Mouse (Mus musculus): ENCODE results near the gene Ptpa. TPM values are rescaled to one million over a fixed set of nuclear protein-coding genes. Genes with fewer than 3 reads are reported as not detected.

The Ptpa gene
- polyA plus RNA-seq, 1 experiment from 2014 or later, result 82.6 TPM

- H3K4me1 ChIP-seq (ENCODE audit: control insufficient read depth, insufficient read depth, low read length), result peaks cover 17% of the 10 kb centered on the region
- peak overlapping the region; percentile 97 for H3K27ac ChIP-seq (ENCODE audit: low read length)
- no peaks in the 10 kb centered on the region for H3K36me3 ChIP-seq (ENCODE audit: control insufficient read depth, insufficient read depth, low read length)
- peak overlapping the region; percentile 98 for H3K4me3 ChIP-seq (ENCODE audit: low read depth, low read length)
- H3K9me3 ChIP-seq (ENCODE audit: control insufficient read depth, low read depth, low read length), result no peaks in the 10 kb centered on the region
- H3K9ac ChIP-seq (replicated peaks; ENCODE audit: low read depth, low read length), result peak overlapping the region; percentile 99
- 0% methylated on average over 60 of the region's 60 CpGs for WGBS
- no peaks in the 10 kb centered on the region for H3K27me3 ChIP-seq (ENCODE audit: control insufficient read depth, insufficient read depth, low read length)
- ATAC-seq (ENCODE audit: insufficient number of reproducible peaks, insufficient read depth, low FRiP score, low read depth), result no peak
- H3K4me2 ChIP-seq (replicated peaks; ENCODE audit: low read depth, low read length), result peak overlapping the region; percentile 98
Measured at GRCm38 (mm10) chr2:30472731-30473351, 57.0 kb downstream of the Ptpa start.

- H3K9ac ChIP-seq (replicated peaks; ENCODE audit: low read depth, low read length), result peak overlapping the region; percentile 99
- H3K4me3 ChIP-seq (ENCODE audit: low read depth, low read length), result peak overlapping the region; percentile 98
- H3K27ac ChIP-seq (ENCODE audit: low read length), result peak overlapping the region; percentile 97
- H3K4me1 ChIP-seq (ENCODE audit: control insufficient read depth, insufficient read depth, low read length), result peaks cover 17% of the 10 kb centered on the region
- peak; percentile 1; the same call in 1 of the 2 replicates for ATAC-seq (ENCODE audit: insufficient number of reproducible peaks, insufficient read depth, low FRiP score, low read depth)
- WGBS, result under 1% methylated on average over 59 of the region's 80 CpGs
- peak overlapping the region; percentile 98 for H3K4me2 ChIP-seq (replicated peaks; ENCODE audit: low read depth, low read length)
- H3K27me3 ChIP-seq (ENCODE audit: control insufficient read depth, insufficient read depth, low read length), result no peaks in the 10 kb centered on the region
- H3K36me3 ChIP-seq (ENCODE audit: control insufficient read depth, insufficient read depth, low read length), result no peaks in the 10 kb centered on the region
- no peaks in the 10 kb centered on the region for H3K9me3 ChIP-seq (ENCODE audit: control insufficient read depth, low read depth, low read length)
Measured at GRCm38 (mm10) chr2:30473431-30474031, 57.7 kb downstream of the Ptpa start.

DNA sequence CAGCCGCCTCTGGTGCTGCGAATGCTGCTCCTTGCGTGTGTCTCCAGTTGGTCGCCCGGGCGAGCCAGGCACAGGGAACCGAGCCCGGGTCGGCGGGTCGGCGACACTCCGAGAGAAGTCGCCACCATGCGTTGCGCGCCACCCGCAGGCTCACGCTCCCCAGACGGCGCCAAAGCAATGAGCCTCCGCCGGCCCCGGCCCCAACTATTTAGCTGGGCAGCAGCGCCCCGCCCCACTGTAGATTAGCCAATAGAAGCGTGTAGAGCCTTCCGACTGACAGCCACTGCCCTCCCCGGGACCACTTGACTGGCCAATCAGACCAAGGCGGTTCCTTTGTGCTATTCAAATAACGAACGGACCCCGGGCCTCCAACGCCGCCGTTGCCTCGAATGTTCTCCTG, 58.2 kb downstream of the Ptpa start, which contains the start of gene Ier5l:
Ier5l (minus strand) TSS at position 181 of the 400 bp plus-strand sequence.
- H3K4me3 ChIP-seq (ENCODE audit: low read depth, low read length), result peak within 1 kb of the TSS; percentile 98
- WGBS, result under 1% methylated on average over 34 of the region's 37 CpGs

GRCm38 (mm10) chr2:30474776-30475175, 58.9 kb downstream of the Ptpa start:
- 0 out of 2 replicates have a peak overlapping the region, but pooled peaks have one; percentile 97 for H3K27ac ChIP-seq (ENCODE audit: low read length)
- H3K36me3 ChIP-seq (ENCODE audit: control insufficient read depth, insufficient read depth, low read length), result no peaks in the 10 kb centered on the region
- H3K4me1 ChIP-seq (ENCODE audit: control insufficient read depth, insufficient read depth, low read length), result peaks cover 17% of the 10 kb centered on the region
- WGBS, result 43% methylated on average over 4 of the region's 4 CpGs
- ATAC-seq (ENCODE audit: insufficient number of reproducible peaks, insufficient read depth, low FRiP score, low read depth), result no peak
- no peaks in the 10 kb centered on the region for H3K27me3 ChIP-seq (ENCODE audit: control insufficient read depth, insufficient read depth, low read length)
- peak overlapping the region; percentile 28 for H3K9ac ChIP-seq (replicated peaks; ENCODE audit: low read depth, low read length)
- peak overlapping the region; percentile 98 for H3K4me2 ChIP-seq (replicated peaks; ENCODE audit: low read depth, low read length)
- H3K4me3 ChIP-seq (ENCODE audit: low read depth, low read length), result peak overlapping the region; percentile 98
- H3K9me3 ChIP-seq (ENCODE audit: control insufficient read depth, low read depth, low read length), result no peaks in the 10 kb centered on the region

More for the DNA sequence above, 58.2 kb downstream of the Ptpa start, which contains the start of gene Ier5l:
- H3K36me3 ChIP-seq (ENCODE audit: control insufficient read depth, insufficient read depth, low read length), result no peaks in the 10 kb centered on the region
- peak within 1 kb of the TSS; percentile 97 for H3K27ac ChIP-seq (ENCODE audit: low read length)
- peak; percentile 91 for ATAC-seq (ENCODE audit: insufficient number of reproducible peaks, insufficient read depth, low FRiP score, low read depth)
- peak within 1 kb of the TSS; percentile 98 for H3K4me2 ChIP-seq (replicated peaks; ENCODE audit: low read depth, low read length)
- H3K27me3 ChIP-seq (ENCODE audit: control insufficient read depth, insufficient read depth, low read length), result no peaks in the 10 kb centered on the region
- H3K4me1 ChIP-seq (ENCODE audit: control insufficient read depth, insufficient read depth, low read length), result peaks cover 17% of the 10 kb centered on the region
- no peaks in the 10 kb centered on the region for H3K9me3 ChIP-seq (ENCODE audit: control insufficient read depth, low read depth, low read length)
- H3K9ac ChIP-seq (replicated peaks; ENCODE audit: low read depth, low read length), result peak within 1 kb of the TSS; percentile 99

DNA sequence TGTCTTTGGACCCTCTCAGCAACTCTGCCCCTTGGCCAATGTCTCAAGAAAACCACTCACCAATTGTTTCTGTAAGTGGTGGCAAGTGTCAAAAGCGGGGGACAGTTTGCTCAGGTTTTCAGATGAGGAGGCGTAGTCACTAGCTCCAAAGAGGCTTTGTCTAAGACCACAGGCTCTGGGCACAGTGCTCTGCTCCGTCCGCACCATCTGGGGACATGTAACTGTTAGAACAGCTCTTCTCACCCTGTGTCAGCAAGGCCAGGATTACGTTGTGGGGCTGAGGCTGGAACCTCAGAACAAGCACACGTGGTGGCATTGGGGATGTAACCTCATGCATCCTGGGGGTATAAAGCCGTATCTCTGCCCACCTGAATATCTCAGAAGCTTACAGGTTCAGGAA, 59.6 kb downstream of the Ptpa start:
- WGBS, result 86% methylated on average over 7 of the region's 7 CpGs
- no peak overlapping the region; the same call in 1 of the 2 replicates for H3K4me2 ChIP-seq (replicated peaks; ENCODE audit: low read depth, low read length)
- H3K27ac ChIP-seq (ENCODE audit: low read length), result no peak overlapping the region
- H3K36me3 ChIP-seq (ENCODE audit: control insufficient read depth, insufficient read depth, low read length), result no peaks in the 10 kb centered on the region
- no peaks in the 10 kb centered on the region for H3K9me3 ChIP-seq (ENCODE audit: control insufficient read depth, low read depth, low read length)
- no peak overlapping the region for H3K9ac ChIP-seq (replicated peaks; ENCODE audit: low read depth, low read length)
- peaks cover 17% of the 10 kb centered on the region for H3K4me1 ChIP-seq (ENCODE audit: control insufficient read depth, insufficient read depth, low read length)
- H3K4me3 ChIP-seq (ENCODE audit: low read depth, low read length), result no peak overlapping the region
- no peaks in the 10 kb centered on the region for H3K27me3 ChIP-seq (ENCODE audit: control insufficient read depth, insufficient read depth, low read length)
- ATAC-seq (ENCODE audit: insufficient number of reproducible peaks, insufficient read depth, low FRiP score, low read depth), result no peak

DNA sequence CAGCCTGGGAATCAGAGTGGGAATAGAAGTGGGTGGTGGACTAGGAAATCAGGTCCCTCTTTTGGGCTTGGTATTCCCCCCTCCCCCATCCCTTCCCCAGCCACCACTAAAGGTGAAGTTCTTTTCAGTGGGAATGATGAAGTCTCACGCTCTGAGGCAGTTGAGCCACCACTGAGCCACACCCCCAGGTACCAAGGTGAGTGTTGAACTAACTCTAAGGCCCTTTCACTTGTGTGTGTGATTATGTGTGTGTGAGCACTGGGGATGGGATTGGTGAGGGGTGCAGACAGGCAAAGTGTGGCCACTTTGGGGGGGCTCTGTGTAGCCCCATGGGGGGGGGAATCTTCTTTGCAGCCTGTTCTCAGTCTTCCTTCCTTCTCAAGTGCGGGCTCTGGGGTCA, 60.4 kb downstream of the Ptpa start:
- H3K36me3 ChIP-seq (ENCODE audit: control insufficient read depth, insufficient read depth, low read length), result no peaks in the 10 kb centered on the region
- no peak overlapping the region for H3K4me3 ChIP-seq (ENCODE audit: low read depth, low read length)
- no peak overlapping the region for H3K4me2 ChIP-seq (replicated peaks; ENCODE audit: low read depth, low read length)
- no peaks in the 10 kb centered on the region for H3K9me3 ChIP-seq (ENCODE audit: control insufficient read depth, low read depth, low read length)
- H3K9ac ChIP-seq (replicated peaks; ENCODE audit: low read depth, low read length), result no peak overlapping the region
- peaks cover 13% of the 10 kb centered on the region for H3K4me1 ChIP-seq (ENCODE audit: control insufficient read depth, insufficient read depth, low read length)
- H3K27ac ChIP-seq (ENCODE audit: low read length), result no peak overlapping the region
- ATAC-seq (ENCODE audit: insufficient number of reproducible peaks, insufficient read depth, low FRiP score, low read depth), result no peak
- no peaks in the 10 kb centered on the region for H3K27me3 ChIP-seq (ENCODE audit: control insufficient read depth, insufficient read depth, low read length)
- WGBS, result 58% methylated on average over 2 of the region's 2 CpGs

DNA sequence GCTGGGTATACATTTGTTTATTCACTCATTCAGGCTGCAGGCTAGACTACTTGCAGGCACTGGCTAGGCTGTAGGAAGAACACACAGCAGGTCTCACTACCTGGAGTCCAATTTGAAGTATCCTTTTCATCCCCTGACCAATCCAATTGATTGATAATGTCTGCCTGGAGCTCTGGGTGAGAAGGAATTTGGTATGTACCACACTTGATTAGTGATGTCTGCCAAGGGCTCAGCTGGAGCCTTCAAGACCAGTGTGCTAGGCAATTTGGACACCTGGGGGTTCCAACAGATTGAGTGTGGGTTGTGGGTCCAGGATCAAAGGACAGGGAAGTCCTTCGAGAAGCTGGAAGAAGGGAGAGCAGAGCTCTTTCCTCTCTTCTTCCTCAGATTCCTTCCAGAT, 62.7 kb downstream of the Ptpa start:
- no peak for ATAC-seq (ENCODE audit: insufficient number of reproducible peaks, insufficient read depth, low FRiP score, low read depth)
- WGBS, result 86% methylated on average over 1 of the region's 1 CpGs
- Histone ChIP-seq H3K4me1 (ENCODE audit: control insufficient read depth, insufficient read depth, low read length) (peaks cover 10% of the 10 kb centered on the region; the same call in 1 of the 2 replicates), H3K9me3 (ENCODE audit: control insufficient read depth, low read depth, low read length) (no peaks in the 10 kb centered on the region), H3K4me2 (replicated peaks; ENCODE audit: low read depth, low read length) (no peak overlapping the region), H3K9ac (replicated peaks; ENCODE audit: low read depth, low read length) (no peak overlapping the region), H3K4me3 (ENCODE audit: low read depth, low read length) (no peak overlapping the region), H3K27ac (ENCODE audit: low read length) (no peak overlapping the region), H3K36me3 (ENCODE audit: control insufficient read depth, insufficient read depth, low read length) (no peaks in the 10 kb centered on the region), H3K27me3 (ENCODE audit: control insufficient read depth, insufficient read depth, low read length) (no peaks in the 10 kb centered on the region)

DNA sequence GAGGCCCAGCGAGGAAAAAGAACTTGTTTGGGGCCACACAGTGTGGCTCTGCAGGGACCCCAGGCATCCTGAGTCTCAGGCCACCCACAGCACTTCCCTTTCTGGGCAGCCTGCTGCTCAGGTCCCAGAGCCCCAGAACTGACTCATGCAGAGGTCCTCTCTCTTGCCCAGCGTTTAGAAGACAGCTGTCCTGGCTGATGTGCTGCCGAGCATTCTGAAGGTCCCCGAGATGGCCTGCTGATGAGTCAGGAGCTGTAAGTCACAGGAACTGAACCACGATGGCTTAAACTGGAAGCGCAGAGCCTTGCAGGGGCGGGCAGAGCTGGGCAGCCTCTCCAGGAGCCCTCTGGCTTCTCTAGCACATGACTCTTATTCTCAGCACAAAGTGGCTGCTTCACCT, 71.8 kb downstream of the Ptpa start:
- 35% methylated on average over 7 of the region's 7 CpGs for WGBS
- peak overlapping the region; percentile 39; the same call in 1 of the 2 replicates for H3K27ac ChIP-seq (ENCODE audit: low read length)
- H3K27me3 ChIP-seq (ENCODE audit: control insufficient read depth, insufficient read depth, low read length), result no peaks in the 10 kb centered on the region
- no peak for ATAC-seq (ENCODE audit: insufficient number of reproducible peaks, insufficient read depth, low FRiP score, low read depth)
- no peaks in the 10 kb centered on the region for H3K36me3 ChIP-seq (ENCODE audit: control insufficient read depth, insufficient read depth, low read length)
- no peak overlapping the region for H3K4me3 ChIP-seq (ENCODE audit: low read depth, low read length)
- H3K9ac ChIP-seq (replicated peaks; ENCODE audit: low read depth, low read length), result no peak overlapping the region
- H3K4me2 ChIP-seq (replicated peaks; ENCODE audit: low read depth, low read length), result no peak overlapping the region
- no peaks in the 10 kb centered on the region for H3K4me1 ChIP-seq (ENCODE audit: control insufficient read depth, insufficient read depth, low read length)
- no peaks in the 10 kb centered on the region for H3K9me3 ChIP-seq (ENCODE audit: control insufficient read depth, low read depth, low read length)
